Mouse (Mus musculus) limb, embryonic 10.5 days (tissue): ENCODE measurements at regions not wholly inside any gene's neighbourhood (a gene's known extent, or its start where the extent isn't known, plus 50 kb on each side); places are given as distances from the start of the nearest gene placed in this dataset.

ENCODE experiments used
- DNase-seq: peaks from one replicate; pipeline ENCODE4 v3.0.0-alpha.2; 2017; ENCODE audit warnings: low spot score
- H3K27ac ChIP-seq: fragments of 300-500 bp; sonication (generic); 2 replicates; pipeline ENCODE4 v1.5.1; 2016; ENCODE audit warnings: mild to moderate bottlenecking
- H3K27me3 ChIP-seq: fragments of 300-500 bp; sonication (generic); 2 replicates; pipeline ENCODE4 v1.6.1; 2016; ENCODE audit warnings: low read depth, mild to moderate bottlenecking; ENCODE audit not compliant: poor library complexity, severe bottlenecking
- H3K36me3 ChIP-seq: fragments of 300-500 bp; sonication (generic); 2 replicates; pipeline ENCODE4 v1.6.1; 2016; ENCODE audit warnings: mild to moderate bottlenecking, moderate library complexity
- H3K4me1 ChIP-seq: fragments of 300-500 bp; sonication (generic); 2 replicates; pipeline ENCODE4 v1.6.1; 2016
- H3K4me3 ChIP-seq: fragments of 300-500 bp; sonication (generic); 2 replicates; pipeline ENCODE4 v1.5.1; 2016; ENCODE audit warnings: mild to moderate bottlenecking, moderate library complexity
- H3K9me3 ChIP-seq: fragments of 300-500 bp; sonication (generic); replicated peaks from 2 replicates; pipeline ENCODE4 v1.6.1; 2016; ENCODE audit warnings: mild to moderate bottlenecking
- WGBS: fragments of 180-500 bp; shearing (Covaris S2); methylation state at CpG from one replicate; pipeline ENCODE4 v1.1.7; 2016; 5-methylcytosine and 5-hydroxymethylcytosine counted together

GRCm38 (mm10) chr16:70147673-70148359 lies 165.9 kb upstream of the Gbe1 start:
- H3K27me3 ChIP-seq = no peaks in the 10 kb centered on the region
- H3K4me3 ChIP-seq = no peak overlapping the region
- H3K27ac ChIP-seq = no peak overlapping the region
- DNase-seq = no peak
- no peaks in the 10 kb centered on the region for H3K9me3 ChIP-seq
- H3K4me1 ChIP-seq = no peaks in the 10 kb centered on the region
- 76% methylated on average over 10 of the region's 10 CpGs for WGBS
- no peaks in the 10 kb centered on the region for H3K36me3 ChIP-seq

GRCm38 (mm10) chr16:70154587-70154986 lies 159.2 kb upstream of the Gbe1 start:
- Histone ChIP-seq H3K27me3 (no peaks in the 10 kb centered on the region), H3K36me3 (no peaks in the 10 kb centered on the region), H3K4me1 (no peaks in the 10 kb centered on the region), H3K9me3 (no peaks in the 10 kb centered on the region), H3K4me3 (no peak overlapping the region), H3K27ac (no peak overlapping the region)
- 90% methylated on average over 7 of the region's 7 CpGs for WGBS
- no peak for DNase-seq

DNA sequence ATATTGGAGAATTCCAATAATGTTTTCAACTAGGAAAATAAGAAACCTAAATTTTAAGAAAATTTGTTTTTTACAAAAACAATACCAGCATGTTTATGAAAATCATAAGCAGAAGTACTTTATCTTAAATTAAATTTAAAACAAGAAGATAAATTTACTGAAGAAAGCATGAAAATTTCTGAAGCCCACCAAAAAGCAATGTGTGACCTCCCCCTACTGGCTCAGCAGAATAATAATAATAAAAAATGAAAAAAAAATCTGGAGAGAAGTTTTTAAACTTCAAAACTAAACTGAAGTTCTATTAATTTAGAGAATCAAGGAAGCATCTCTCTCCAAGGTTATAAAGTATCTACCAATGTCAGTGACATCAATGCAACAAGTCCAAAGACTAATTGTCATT lies 153.2 kb upstream of the Gbe1 start:
- no peaks in the 10 kb centered on the region for H3K36me3 ChIP-seq
- H3K27me3 ChIP-seq = no peaks in the 10 kb centered on the region
- no peak for DNase-seq
- H3K4me1 ChIP-seq = no peaks in the 10 kb centered on the region
- no peaks in the 10 kb centered on the region for H3K9me3 ChIP-seq
- H3K27ac ChIP-seq = no peak overlapping the region
- no peak overlapping the region for H3K4me3 ChIP-seq

DNA sequence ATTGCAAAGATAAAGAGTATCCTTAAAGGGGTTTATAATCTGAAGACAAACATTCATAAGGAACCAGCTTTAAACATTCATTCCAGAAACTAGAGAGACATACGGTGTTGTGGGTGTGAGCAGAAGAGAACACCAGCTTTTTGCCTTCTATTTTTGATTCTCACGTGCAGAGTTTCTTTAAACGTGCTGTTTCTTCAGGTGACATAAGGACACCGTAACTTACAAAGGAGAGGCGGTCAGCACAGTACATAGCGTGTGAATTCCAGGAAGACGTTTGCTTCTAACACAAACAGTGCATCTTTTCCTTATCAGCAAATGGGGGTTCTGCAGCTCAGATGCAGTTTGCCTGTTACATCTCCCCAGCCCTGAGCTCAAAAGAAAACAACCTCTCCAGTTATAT lies 138.6 kb upstream of the Gbe1 start:
- no peaks in the 10 kb centered on the region for H3K36me3 ChIP-seq
- no peak for DNase-seq
- no peaks in the 10 kb centered on the region for H3K27me3 ChIP-seq
- H3K4me1 ChIP-seq = peaks cover 17% of the 10 kb centered on the region
- H3K9me3 ChIP-seq = no peaks in the 10 kb centered on the region
- H3K4me3 ChIP-seq = no peak overlapping the region
- 51% methylated on average over 7 of the region's 7 CpGs for WGBS
- H3K27ac ChIP-seq = peak overlapping the region; percentile 25; the same call in 1 of the 2 replicates

- DNase-seq = no peak
- Histone ChIP-seq H3K36me3 (no peaks in the 10 kb centered on the region), H3K27me3 (no peaks in the 10 kb centered on the region), H3K4me3 (no peak overlapping the region), H3K27ac (no peak overlapping the region), H3K4me1 (peaks cover 24% of the 10 kb centered on the region), H3K9me3 (no peaks in the 10 kb centered on the region)
- WGBS = 81% methylated on average over 7 of the region's 7 CpGs
Measured at GRCm38 (mm10) chr16:70178975-70179374, 134.8 kb upstream of the Gbe1 start.

- DNase-seq = no peak
- no peaks in the 10 kb centered on the region for H3K9me3 ChIP-seq
- peaks cover 10% of the 10 kb centered on the region for H3K4me1 ChIP-seq
- no peaks in the 10 kb centered on the region for H3K36me3 ChIP-seq
- 52% methylated on average over 1 of the region's 1 CpGs for WGBS
- no peak overlapping the region for H3K27ac ChIP-seq
- no peaks in the 10 kb centered on the region for H3K27me3 ChIP-seq
- H3K4me3 ChIP-seq = no peak overlapping the region
Measured at GRCm38 (mm10) chr16:70213861-70214597, 99.7 kb upstream of the Gbe1 start.

- peak overlapping the region; percentile 42; the same call in 1 of the 2 replicates for H3K27ac ChIP-seq
- H3K27me3 ChIP-seq = no peaks in the 10 kb centered on the region
- no peaks in the 10 kb centered on the region for H3K9me3 ChIP-seq
- H3K36me3 ChIP-seq = no peaks in the 10 kb centered on the region
- 6% methylated on average over 4 of the region's 4 CpGs for whole genome bisulfite sequencing
- H3K4me3 ChIP-seq = no peak overlapping the region
- DNase-seq = no peak
- peaks cover 10% of the 10 kb centered on the region for H3K4me1 ChIP-seq
Measured at GRCm38 (mm10) chr16:70214800-70215199, 98.9 kb upstream of the Gbe1 start.

DNA sequence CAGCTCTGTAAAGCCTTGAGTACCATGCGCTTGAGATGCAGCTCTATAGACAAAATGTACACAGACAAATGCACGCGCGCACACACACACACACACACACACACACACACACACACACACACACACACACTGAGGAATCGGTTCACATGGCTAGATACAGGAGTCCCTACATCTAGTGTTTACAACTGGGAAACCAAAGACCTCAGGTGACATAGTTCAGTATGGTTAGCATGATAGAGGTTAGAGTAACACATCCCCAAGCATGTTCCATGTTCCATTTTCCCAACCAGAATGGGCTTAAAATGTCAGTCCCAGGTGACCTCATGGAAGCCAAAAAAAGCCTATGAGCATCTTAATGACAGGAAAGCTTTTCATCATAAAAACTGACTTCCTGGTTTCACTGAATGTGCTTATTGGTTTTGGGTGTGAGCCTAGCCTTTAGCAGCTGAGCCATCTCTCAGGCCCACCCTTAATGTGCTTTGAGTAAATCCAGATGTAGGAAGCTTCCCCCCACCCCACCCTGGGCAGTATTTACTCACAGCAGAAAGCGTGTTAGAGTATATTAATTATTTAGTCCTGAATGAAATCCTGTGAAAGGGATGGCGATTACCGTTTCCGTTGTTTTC lies 86.0 kb upstream of the Gbe1 start:
- WGBS = 74% methylated on average over 9 of the region's 9 CpGs
- no peak for DNase-seq
- Histone ChIP-seq H3K36me3 (no peaks in the 10 kb centered on the region), H3K9me3 (no peaks in the 10 kb centered on the region), H3K4me1 (peaks cover 30% of the 10 kb centered on the region), H3K4me3 (no peak overlapping the region), H3K27me3 (no peaks in the 10 kb centered on the region), H3K27ac (peak overlapping the region; percentile 77)

DNA sequence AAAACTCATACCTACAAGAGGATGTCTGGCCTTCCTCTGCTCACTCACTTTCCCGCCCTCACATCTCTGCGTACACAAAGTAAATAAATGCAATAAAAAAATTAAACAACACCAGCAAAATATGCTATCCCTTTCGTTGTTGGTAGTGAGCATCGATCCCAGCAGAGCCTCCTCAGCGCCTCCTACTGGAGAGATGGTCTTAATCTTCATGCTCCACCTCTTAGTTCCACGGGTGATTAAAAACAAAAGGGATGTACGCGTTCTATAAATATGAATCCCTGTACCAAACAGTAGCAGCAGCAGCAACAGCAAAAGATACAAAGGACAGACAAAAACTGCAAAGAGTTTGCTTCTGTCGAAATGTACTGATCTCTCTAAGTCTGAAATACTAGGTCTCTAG lies 81.0 kb upstream of the Gbe1 start:
- no peak overlapping the region for H3K4me3 ChIP-seq
- DNase-seq = no peak
- peaks cover 17% of the 10 kb centered on the region for H3K4me1 ChIP-seq
- no peaks in the 10 kb centered on the region for H3K36me3 ChIP-seq
- no peak overlapping the region for H3K27ac ChIP-seq
- H3K27me3 ChIP-seq = no peaks in the 10 kb centered on the region
- WGBS = 87% methylated on average over 9 of the region's 9 CpGs
- H3K9me3 ChIP-seq = no peaks in the 10 kb centered on the region

DNA sequence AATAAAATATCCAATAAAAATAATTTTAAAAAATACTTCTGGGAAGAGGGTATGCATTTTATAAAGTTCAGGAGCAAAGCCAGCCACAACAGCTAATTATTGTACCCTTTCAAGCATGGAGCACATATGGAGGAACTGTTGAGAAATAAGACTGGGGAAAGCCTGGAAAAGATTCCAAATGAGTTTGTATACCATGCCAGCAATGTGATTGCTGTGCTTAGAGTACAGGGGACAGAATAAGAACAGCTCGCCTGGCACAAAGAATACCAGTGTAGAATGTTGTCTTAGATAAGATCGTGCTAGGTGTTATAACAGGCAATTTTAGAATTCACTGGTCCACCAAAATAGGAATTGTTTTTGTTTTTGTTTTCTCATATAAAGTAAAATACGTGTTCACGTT lies 78.6 kb upstream of the Gbe1 start:
- H3K4me3 ChIP-seq = no peak overlapping the region
- H3K27ac ChIP-seq = no peak overlapping the region
- peaks cover 15% of the 10 kb centered on the region for H3K4me1 ChIP-seq
- no peaks in the 10 kb centered on the region for H3K9me3 ChIP-seq
- H3K27me3 ChIP-seq = no peaks in the 10 kb centered on the region
- WGBS = 97% methylated on average over 4 of the region's 4 CpGs
- H3K36me3 ChIP-seq = no peaks in the 10 kb centered on the region
- no peak for DNase-seq

DNA sequence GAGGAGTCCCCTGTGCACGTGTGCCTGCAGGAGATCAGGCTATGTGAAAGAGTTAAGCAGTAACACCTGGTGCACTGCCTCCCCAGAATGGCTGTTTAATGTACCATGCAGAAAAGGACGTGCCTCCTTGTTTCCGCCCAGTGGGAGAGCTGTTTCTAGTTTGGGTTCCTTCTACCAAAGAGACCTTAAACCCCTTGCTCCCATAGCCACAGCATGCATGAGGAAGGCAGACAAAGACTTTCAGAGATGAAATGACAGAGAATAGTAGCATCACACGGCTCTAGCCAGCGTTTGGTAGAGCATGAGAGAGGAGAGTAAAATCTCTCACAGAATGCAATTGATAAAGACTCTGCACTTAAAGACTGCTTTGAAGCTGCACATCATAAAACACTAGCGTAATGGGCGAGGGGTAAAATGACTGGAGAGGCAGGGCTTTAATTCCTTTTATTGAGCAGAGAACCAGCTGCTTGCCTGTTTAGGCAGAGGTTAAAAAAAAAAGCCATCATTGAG lies 74.3 kb upstream of the Gbe1 start:
- no peaks in the 10 kb centered on the region for H3K36me3 ChIP-seq
- H3K27ac ChIP-seq = peak overlapping the region; percentile 77
- H3K9me3 ChIP-seq = no peaks in the 10 kb centered on the region
- H3K4me1 ChIP-seq = peaks cover 32% of the 10 kb centered on the region
- no peaks in the 10 kb centered on the region for H3K27me3 ChIP-seq
- 26% methylated on average over 7 of the region's 7 CpGs for WGBS
- peak; percentile 54 for DNase-seq
- H3K4me3 ChIP-seq = no peak overlapping the region

DNA sequence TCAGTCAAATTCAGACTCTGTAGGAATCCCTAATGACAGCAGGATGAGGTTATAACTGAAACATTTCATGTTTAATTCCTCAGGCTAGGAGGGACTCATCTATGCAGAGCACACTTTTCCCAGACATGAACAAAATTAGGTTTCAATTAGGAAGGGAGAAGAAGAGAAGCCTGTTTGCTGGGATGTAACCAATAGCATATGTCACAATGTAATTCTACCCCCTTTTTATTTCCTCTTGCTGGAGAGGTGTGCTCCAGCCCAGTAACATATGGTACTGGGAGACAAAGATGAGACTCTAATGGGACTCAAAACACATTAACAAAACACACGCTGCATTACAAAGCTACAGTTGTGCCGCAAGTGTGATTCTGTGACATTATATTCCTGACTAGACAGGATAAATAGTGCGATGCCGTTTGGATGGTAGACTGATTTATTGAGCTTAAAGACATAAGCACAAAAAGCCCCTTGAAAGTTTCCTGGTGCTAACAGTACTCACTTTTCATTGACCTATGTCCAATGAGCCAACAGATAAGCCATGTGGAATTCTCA lies 69.5 kb upstream of the Gbe1 start:
- WGBS = 51% methylated on average over 4 of the region's 4 CpGs
- Histone ChIP-seq H3K9me3 (no peaks in the 10 kb centered on the region), H3K36me3 (no peaks in the 10 kb centered on the region), H3K4me1 (peaks cover 28% of the 10 kb centered on the region), H3K4me3 (no peak overlapping the region), H3K27me3 (no peaks in the 10 kb centered on the region), H3K27ac (peak overlapping the region; percentile 76)
- DNase-seq = no peak

DNA sequence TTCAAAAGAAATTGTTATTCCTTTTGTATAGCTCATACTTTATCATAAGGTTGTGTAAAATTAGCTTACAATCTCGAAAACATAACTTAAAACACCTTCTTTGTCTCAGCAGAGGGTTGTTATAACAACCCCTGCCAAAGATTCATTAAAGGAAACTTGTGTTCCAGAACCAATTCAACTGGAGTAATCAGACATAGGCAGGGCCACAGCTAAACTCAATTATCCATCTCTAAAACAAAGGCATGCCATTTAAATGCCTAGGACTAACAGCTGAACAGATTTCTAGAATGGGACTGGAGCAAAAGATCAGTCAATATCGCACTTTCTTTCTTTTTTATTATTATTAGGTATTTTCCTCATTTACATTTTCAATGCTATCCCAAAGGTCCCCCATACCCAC lies 68.8 kb upstream of the Gbe1 start:
- no peak for DNase-seq
- no peak overlapping the region for H3K4me3 ChIP-seq
- no peaks in the 10 kb centered on the region for H3K27me3 ChIP-seq
- no peaks in the 10 kb centered on the region for H3K36me3 ChIP-seq
- no peak overlapping the region for H3K27ac ChIP-seq
- peaks cover 21% of the 10 kb centered on the region for H3K4me1 ChIP-seq
- WGBS = 93% methylated on average over 2 of the region's 2 CpGs
- no peaks in the 10 kb centered on the region for H3K9me3 ChIP-seq
